Mouse (Mus musculus) MEL (cell line): ENCODE data around the gene Gm11939.

ENCODE experiments used
- BHLHE40 ChIP-seq: IDR thresholded peaks from 2 replicates; pipeline ENCODE4 v1.6.1; 2012; ENCODE audit warnings: low read depth, mild to moderate bottlenecking, inconsistent platforms, low read length, improper control_type of control experiment, borderline replicate concordance
- CHD1 ChIP-seq: IDR thresholded peaks from 2 replicates; pipeline ENCODE4 v1.6.1; 2012; ENCODE audit warnings: low read depth, mild to moderate bottlenecking, inconsistent platforms, low read length, improper control_type of control experiment
- KAT2A ChIP-seq: conservative IDR thresholded peaks from 2 replicates; pipeline ENCODE4 v1.6.1; 2012; ENCODE audit warnings: low read depth, low read length, improper control_type of control experiment, inconsistent platforms
- MAX ChIP-seq: IDR thresholded peaks from 2 replicates; pipeline ENCODE4 v1.6.1; 2011; ENCODE audit warnings: low read length, improper control_type of control experiment
- MEF2A ChIP-seq: IDR thresholded peaks from 2 replicates; pipeline ENCODE4 v1.6.1; 2014; ENCODE audit warnings: low read depth, mild to moderate bottlenecking, inconsistent platforms, low read length, improper control_type of control experiment; ENCODE audit not compliant: poor library complexity, insufficient replicate concordance, severe bottlenecking; ENCODE audit errors: extremely low read depth
- MYC ChIP-seq: IDR thresholded peaks from 2 replicates; pipeline ENCODE4 v1.6.1; 2011; ENCODE audit warnings: low read depth, mild to moderate bottlenecking, low read length, improper control_type of control experiment, moderate library complexity
- TAL1 ChIP-seq: IDR thresholded peaks from 2 replicates; pipeline ENCODE4 v1.6.1; 2012; ENCODE audit warnings: mild to moderate bottlenecking, inconsistent platforms, low read length, moderate library complexity, mixed read lengths
- UBTF ChIP-seq: IDR thresholded peaks from 2 replicates; pipeline ENCODE4 v1.6.1; 2012; ENCODE audit warnings: low read depth, mild to moderate bottlenecking, inconsistent platforms, low read length, improper control_type of control experiment, moderate library complexity, borderline replicate concordance; ENCODE audit not compliant: insufficient read depth

DNA sequence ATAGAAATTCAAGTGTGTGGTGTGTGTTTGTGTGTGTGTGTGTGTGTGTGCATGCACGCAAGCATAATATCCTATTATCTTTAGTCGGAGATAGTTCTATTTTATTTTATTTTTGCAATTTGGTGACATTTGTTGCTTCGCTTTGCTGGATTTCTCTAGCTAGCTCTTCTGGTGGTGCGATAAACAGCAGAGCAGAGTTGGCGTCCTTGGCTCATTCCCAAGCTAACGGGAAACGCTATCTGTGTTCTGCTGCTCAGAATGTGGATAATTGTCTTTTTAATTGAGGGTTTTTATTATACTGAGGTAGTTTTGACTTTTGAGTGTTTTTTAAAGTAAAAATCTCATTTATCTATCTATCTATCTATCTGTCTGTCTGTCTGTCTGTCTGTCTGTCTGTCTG, 25.8 kb upstream of the Gm11939 start:
- TF ChIP-seq MEF2A (no peak), KAT2A (no peak), CHD1 (no peak), MYC (no peak), UBTF (no peak), TAL1 (no peak), MAX (no peak), BHLHE40 (no peak)
